Mouse (Mus musculus) small intestine, adult 2 months (tissue): ENCODE data around the gene Gm36028.

Experiments used
- CTCF ChIP-seq: fragments of 200-500 bp; IDR thresholded peaks from 2 replicates; pipeline ENCODE4 v1.5.1; 2012; ENCODE audit warnings: low read depth, mild to moderate bottlenecking, control low read depth, inconsistent platforms, low read length, moderate library complexity, mixed read lengths; ENCODE audit not compliant: insufficient replicate concordance, insufficient read length; ENCODE audit errors: extremely low read depth
- POLR2A ChIP-seq: fragments of 200-500 bp; IDR thresholded peaks from 2 replicates; pipeline ENCODE4 v1.6.1; 2012; ENCODE audit warnings: low read depth, mild to moderate bottlenecking, control low read depth, inconsistent platforms, low read length, moderate library complexity

- TF ChIP-seq POLR2A: no peak
- no peak for TF ChIP-seq CTCF
These were observed 18.5 kb downstream of the Gm36028 start for GRCm38 (mm10) chr16:37842439-37842838.
